Comparison of ENCODE assay signal across 9 mouse cellular contexts in the genomic region with DNA sequence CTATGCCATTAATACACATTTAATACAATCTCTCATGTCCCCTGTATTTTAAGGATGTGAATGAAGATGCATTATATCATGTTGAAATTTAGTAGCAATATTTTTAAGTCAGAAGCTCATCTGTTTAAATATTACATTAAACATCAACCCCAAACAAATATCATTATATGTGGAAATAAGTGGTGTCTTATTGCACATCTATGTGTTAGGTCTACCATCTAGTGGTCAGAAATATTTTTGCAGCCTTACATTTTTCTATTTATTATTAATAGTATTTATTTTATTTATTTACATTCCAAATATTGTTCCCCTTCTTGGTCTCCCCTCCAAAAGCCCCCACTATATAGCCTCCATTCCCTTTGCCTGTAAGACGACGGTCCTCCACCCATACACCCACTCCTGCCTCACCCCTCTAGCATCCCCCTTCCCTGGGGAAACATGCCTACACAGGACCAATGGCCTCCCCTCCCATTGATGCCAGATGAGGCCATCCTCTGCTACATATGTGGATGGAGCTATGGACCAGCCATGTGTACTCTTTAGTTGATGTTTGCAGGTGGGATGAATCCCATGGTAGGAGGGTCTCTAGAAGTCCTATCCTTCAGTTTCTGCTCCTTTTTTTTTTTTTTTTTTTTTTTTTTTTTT. TPM values are rescaled to one million over a fixed set of nuclear protein-coding genes. Genes with fewer than 3 reads are reported as not detected.
DNase-seq lines count a peak whose midpoint lies in the region; ATAC-seq lines count a peak whose summit lies in the region.
"Had no signal": no experiment of that assay in that cellular context is flagged by ENCODE, and none has a peak within 500 bp of the region (broad histone marks: within the 10 kb centered on the region; RNA-seq: fewer than 3 reads in every experiment).

No protein-coding gene starts in this region.

- no peaks in the 10 kb centered on the region for H3K27me3 ChIP-seq in limb, embryonic 12.5 days
- no peaks in the 10 kb centered on the region for H3K27me3 ChIP-seq in limb, embryonic 10.5 days (ENCODE audit: low read depth, poor library complexity, severe bottlenecking)
- no peaks in the 10 kb centered on the region for H3K27me3 ChIP-seq in hindbrain, embryonic 16.5 days (replicated peaks; ENCODE audit: control insufficient read depth, insufficient read depth, low read length)

- DNase-seq in limb, embryonic 10.5 days (ENCODE audit: low spot score), result no peak
- peak; percentile 8 for DNase-seq in adipocyte (ENCODE audit: low spot score)
- DNase-seq in retina, embryonic 14.5 days (ENCODE audit: low spot score), result peak; percentile 73
- no peak for DNase-seq in layer of hippocampus, adult 9-11 months
- DNase-seq in kidney, postnatal 25 days, result no peak
- no peak for DNase-seq in frontal cortex, postnatal 14 days (ENCODE audit: low spot score in 2 of 2)
- DNase-seq: adrenal gland, postnatal 14 days had no signal

- H3K4me3 ChIP-seq in limb, embryonic 12.5 days (replicated peaks), result no peak overlapping the region
- H3K4me3 ChIP-seq in limb, embryonic 10.5 days, result no peak overlapping the region
- no peak overlapping the region for H3K4me3 ChIP-seq in hindbrain, embryonic 16.5 days (ENCODE audit: low read length)

- ATAC-seq in limb, embryonic 12.5 days (ENCODE audit: insufficient number of reproducible peaks, insufficient read depth, low FRiP score, low TSS enrichment, low read depth), result peak; percentile 59; the same call in 1 of the 2 replicates
- ATAC-seq in hindbrain, embryonic 16.5 days, result peak; percentile 70

- no peak overlapping the region for H3K4me2 ChIP-seq in limb, embryonic 12.5 days
- no peak overlapping the region for H3K4me2 ChIP-seq in hindbrain, embryonic 16.5 days (ENCODE audit: low read length)

- 38% methylated on average over 2 of the region's 2 CpGs for WGBS in limb, embryonic 12.5 days
- WGBS in limb, embryonic 10.5 days, result 31% methylated on average over 2 of the region's 2 CpGs
- 31% methylated on average over 2 of the region's 2 CpGs for WGBS in hindbrain, embryonic 16.5 days

- no peaks in the 10 kb centered on the region for H3K36me3 ChIP-seq in limb, embryonic 12.5 days
- no peaks in the 10 kb centered on the region for H3K36me3 ChIP-seq in limb, embryonic 10.5 days
- no peaks in the 10 kb centered on the region for H3K36me3 ChIP-seq in hindbrain, embryonic 16.5 days (ENCODE audit: control insufficient read depth, insufficient read depth, low read length)

- H3K9me3 ChIP-seq in limb, embryonic 12.5 days, result no peaks in the 10 kb centered on the region
- H3K9me3 ChIP-seq in limb, embryonic 10.5 days (replicated peaks), result no peaks in the 10 kb centered on the region
- H3K9me3 ChIP-seq in hindbrain, embryonic 16.5 days (ENCODE audit: control insufficient read depth, low read length), result no peaks in the 10 kb centered on the region

- H3K9ac ChIP-seq in limb, embryonic 12.5 days (replicated peaks), result no peak overlapping the region
- H3K9ac ChIP-seq in hindbrain, embryonic 16.5 days (ENCODE audit: low read depth, low read length), result no peak overlapping the region; the same call in 1 of the 2 replicates

- H3K4me1 ChIP-seq in limb, embryonic 12.5 days (replicated peaks), result no peaks in the 10 kb centered on the region
- no peaks in the 10 kb centered on the region for H3K4me1 ChIP-seq in limb, embryonic 10.5 days
- no peaks in the 10 kb centered on the region for H3K4me1 ChIP-seq in hindbrain, embryonic 16.5 days (ENCODE audit: control insufficient read depth, insufficient read depth, low read depth, low read length)

- H3K27ac ChIP-seq in limb, embryonic 12.5 days, result no peak overlapping the region
- no peak overlapping the region for H3K27ac ChIP-seq in limb, embryonic 10.5 days
- H3K27ac ChIP-seq in hindbrain, embryonic 16.5 days (ENCODE audit: low read depth, low read length), result no peak overlapping the region

RNA-seq across cellular contexts. Expression of a gene that starts 45.3 kb away (rescaled TPM):
- 0.44 and 0.51 TPM in 2 replicates for polyA plus RNA-seq in limb, embryonic 12.5 days (2016; fragmentation: Nextera tagmentation; extraction: Ambion mirVana)
- polyA plus RNA-seq in limb, embryonic 10.5 days (2016; fragmentation: Nextera tagmentation; extraction: Ambion mirVana), result 0.34 and 0.39 TPM in 2 replicates
- polyA plus RNA-seq in hindbrain, embryonic 16.5 days (2015; fragmentation: Nextera tagmentation; extraction: Ambion mirVana), result 12.9 and 15.1 TPM in 2 replicates

Comparison
In these comparisons a context has a peak if more than half of its experiments do, and no peak if none do; other contexts are left out.
1. DNase-seq: peak in adipocyte (single experiment) and retina, embryonic 14.5 days (single experiment); none in limb, embryonic 10.5 days (single experiment), layer of hippocampus, adult 9-11 months (single experiment), kidney, postnatal 25 days (0 of 2) and frontal cortex, postnatal 14 days (0 of 2).